Mouse (Mus musculus) left cerebral cortex, postnatal 10 days (tissue): ENCODE data around the gene Rorc. TPM values are rescaled to one million over a fixed set of nuclear protein-coding genes. Genes with fewer than 3 reads are reported as not detected.

Experiments used
- DNase-seq, 2 experiments: peaks; one replicate each; pipeline ENCODE4 v3.0.0; 2021 to 2022; ENCODE audit warnings: low spot score in 2 of 2, mixed read lengths in 1 of 2; ENCODE audit errors: extremely low spot score in 1 of 2
- intact Hi-C: fragments of 180-260 bp; cut with DNase I; formaldehyde crosslinking; loops from one replicate; pipeline ENCODE4 v1.15.1; 2025
- total RNA-seq, 2 experiments: library from RNA; stranded (reverse); gene quantifications; 2 replicates each; pipeline ENCODE4 v1.2.3; 2021

Gene Rorc
- total RNA-seq, 2 experiments from 2014 or later: 0.30 TPM; not detected in 1

DNA sequence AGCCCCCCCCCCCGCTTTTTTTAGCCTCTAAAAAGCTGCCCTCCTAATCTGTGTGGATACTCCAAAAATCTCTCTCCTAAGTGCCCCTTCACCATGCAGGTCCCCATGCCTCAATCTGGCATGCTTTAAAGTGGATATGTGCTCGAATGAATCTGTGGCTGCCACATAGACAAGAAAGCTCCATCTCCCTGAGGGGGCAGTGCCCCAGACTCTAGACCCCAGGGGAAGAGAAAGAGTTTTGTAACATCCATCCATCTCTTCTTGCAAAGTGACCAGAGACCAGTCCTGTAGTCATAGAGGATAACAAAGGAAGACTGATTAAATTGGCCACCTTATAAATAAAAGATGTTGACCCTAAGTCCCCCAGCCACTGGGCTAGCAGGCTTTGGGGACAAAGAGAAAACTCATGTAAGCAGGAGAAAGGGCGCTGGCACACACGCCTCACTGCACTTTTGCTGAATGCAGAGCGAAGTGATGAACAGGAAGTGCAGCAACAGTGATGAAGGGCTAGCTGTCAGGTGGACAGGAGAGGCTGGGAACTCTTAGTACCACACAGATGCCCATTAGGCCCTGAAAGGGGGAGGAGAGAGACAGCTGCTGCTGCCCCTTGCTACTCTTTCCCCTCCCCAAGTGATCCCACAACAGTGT is 27.2 kb downstream of the Rorc start:
- intact Hi-C loops: no loop called here
- no peak for DNase-seq

DNA sequence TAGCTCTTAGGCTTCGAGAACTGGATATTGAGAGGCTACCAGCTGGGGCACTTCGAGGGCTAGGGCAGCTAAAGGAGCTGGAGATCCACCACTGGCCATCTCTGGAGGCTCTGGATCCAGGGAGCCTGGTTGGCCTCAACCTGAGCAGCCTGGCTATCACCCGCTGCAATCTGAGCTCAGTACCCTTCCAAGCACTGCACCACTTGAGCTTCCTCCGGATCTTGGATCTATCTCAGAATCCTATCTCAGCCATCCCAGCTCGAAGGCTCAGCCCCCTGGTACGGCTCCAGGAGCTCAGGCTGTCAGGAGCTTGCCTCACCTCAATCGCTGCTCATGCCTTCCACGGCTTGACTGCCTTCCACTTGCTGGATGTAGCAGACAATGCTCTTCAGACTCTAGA is 29.9 kb downstream of the Rorc start:
- no peak for DNase-seq
- intact Hi-C loops: no loop called here

DNA sequence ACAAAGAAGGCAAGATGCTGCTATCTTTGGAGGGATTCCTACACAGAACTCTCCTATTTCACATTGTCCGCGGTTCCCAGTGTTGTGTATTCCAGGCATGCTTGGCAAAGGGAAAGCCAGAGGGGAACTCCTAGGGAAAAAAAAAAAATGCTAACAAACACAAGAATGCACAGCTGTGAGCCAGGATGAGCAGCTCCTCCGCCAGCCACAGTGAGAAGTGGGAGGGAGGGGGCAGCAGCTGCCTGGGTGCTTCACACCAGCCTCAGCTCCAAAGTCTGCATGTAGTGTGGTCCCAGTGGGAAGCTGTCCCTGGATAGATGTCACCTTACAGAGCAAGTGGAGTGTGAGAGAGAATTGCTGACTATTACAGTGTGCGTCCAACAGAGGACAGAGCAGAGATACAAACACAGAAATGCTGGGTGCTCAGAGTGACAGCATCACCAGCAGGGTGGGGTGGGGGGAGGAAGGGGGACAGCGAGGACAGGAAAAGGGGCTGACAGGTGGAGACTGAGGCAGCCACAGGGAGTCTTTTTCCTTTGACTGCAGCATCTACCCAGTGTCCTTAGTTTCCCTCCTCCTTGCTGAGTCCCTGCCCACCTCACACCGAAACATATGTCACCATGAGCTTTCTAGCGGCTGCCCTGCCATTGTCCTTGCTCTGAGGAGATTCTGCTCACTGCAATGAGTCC is 31.9 kb downstream of the Rorc start:
- peak in 1 of 2 experiments; percentile 27 for DNase-seq
- intact Hi-C loops: no loop called here

DNA sequence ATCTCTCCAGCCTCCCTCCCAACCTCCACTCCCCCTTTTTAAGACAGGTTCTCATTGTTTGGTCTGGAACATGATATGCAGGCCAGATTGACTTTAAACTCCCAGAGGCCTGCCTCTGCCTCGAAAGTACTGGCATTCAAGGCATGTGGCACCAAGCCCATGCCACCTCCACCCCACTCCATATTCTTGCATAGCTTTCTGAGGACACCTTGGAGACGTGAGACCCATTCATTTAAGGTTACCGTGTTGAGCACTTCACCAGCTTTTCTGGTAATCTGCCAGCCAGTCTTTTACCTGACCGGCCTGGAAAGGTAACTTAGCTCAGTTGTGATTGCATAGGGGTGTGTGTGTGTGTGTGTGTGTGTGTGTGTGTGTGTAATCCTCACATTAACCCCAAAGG is 33.0 kb downstream of the Rorc start:
- DNase-seq: no peak
- intact Hi-C loops: no loop called here

DNA sequence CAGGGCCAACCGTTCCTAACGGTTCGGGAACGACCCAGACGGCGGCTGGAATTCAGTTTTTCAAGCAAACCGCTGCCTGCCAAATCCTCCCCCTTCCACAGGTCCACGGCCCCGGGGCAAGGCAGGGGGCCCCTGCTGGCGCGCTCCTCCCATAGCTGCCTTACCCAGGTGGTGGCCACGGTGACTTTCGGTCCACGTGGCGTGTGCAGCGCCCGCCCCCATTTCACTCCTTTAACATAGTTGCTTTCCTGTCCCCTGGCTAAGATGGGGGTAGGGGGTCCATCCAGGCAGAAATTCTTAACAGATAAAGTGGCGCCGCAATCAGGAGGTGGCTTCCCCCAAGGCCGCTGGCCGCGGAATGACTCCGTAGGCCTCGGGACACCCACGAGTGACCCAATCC is 39.9 kb downstream of the Rorc start:
- peak in 1 of 2 experiments; percentile 54 for DNase-seq
- intact Hi-C loops: loop anchor here (5.0 kb wide), 1 partner anchor 40 kb away; the partner anchor contains the start of gene Rorc

DNA sequence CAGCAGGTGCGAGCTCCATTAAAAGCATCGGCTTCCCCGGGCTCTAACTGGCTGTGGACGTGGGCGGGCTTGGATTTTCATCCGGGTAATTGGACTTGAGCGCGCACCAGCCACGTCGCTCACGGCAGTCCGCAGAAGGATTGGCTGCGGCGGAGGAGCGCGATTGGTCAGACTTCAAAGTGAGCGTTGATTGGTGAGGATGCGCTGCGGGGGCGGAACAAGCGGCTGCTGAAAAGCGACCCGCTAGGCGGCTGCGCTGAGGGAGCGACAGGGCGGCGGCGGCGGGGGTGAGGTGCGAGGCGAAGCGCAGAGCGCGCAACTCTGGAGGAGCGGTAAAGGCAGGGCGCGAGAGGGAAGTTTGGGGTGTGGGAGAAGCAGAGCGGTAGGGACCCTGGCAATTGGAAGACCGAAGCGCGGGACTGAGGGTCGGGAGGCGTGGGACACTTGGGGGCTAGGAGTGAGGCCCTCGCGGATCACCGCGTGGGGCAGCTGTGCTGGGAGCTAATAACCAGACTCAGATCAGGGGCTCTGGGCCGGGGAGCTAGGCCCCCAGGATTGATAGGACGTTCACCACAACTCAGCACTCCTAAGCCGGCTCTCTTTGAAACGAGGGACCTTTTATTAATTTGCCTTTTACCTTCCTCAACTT is 40.6 kb downstream of the Rorc start, which contains the start of gene Tdrkh:
Tdrkh (plus strand) TSS at position 243 of the 649 bp plus-strand sequence.
- DNase-seq: peak; percentile 99
- intact Hi-C loops: loop anchor here (5.0 kb wide), 1 partner anchor 41 kb away; the partner anchor contains the start of gene Rorc

DNA sequence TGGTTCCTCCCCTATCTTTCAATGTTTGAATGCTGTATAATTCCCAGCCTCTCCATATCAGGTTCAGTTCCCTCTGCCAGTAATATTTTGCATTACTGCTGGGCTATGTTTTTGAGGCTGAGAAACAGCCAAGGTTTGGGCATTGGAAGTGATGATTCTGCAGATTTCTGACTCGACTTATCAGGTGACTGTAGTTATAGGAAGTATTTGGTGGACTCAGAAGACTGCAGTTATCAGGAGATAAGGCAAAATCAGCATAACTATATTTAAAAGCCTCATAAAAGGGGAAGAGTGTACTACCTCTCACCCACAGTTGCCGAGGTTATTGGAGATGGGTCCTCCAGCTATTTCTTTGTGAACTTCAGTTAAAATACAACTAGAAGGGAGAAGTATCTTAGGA is 58.4 kb downstream of the Rorc start:
- intact Hi-C loops: no loop called here
- no peak for DNase-seq

DNA sequence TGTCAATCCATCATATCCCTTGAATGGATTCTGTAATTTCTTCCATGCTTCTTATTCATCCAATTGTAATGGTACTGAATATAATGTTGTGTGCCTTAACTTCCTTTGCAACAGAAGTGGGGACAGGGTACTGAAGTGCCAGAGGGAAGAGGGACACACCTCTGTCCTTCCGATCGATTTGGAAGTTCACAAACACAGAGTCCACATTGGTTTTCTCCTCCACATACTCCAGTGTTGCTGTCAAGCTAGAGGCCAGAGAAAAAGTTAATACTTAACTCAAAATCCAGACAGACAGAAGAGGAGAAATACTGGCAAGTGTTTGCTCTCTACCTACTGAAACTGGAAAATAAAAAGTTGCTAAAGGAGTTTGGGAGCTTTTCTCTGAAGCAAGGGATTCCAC is 61.7 kb downstream of the Rorc start:
- intact Hi-C loops: no loop called here
- no peak for DNase-seq

DNA sequence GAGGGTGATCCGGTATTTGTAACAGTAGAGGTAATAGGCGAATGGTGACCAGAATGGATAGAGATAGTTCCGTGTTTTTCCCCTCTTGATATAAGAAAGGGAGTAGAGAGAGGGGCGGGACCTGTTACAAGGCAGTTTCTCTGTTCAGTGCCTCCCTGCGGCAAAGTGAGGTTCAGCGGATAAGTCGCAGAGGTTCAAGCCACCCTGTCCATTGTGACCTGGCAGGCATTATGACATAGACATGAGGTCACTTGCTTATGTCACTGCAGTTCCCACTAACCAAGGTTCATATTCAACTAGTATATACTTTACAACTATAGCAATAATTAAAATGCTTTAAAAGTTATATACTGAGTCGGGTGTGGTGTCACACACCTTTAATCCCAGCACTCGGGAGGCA is 63.8 kb downstream of the Rorc start:
- DNase-seq: no peak

DNA sequence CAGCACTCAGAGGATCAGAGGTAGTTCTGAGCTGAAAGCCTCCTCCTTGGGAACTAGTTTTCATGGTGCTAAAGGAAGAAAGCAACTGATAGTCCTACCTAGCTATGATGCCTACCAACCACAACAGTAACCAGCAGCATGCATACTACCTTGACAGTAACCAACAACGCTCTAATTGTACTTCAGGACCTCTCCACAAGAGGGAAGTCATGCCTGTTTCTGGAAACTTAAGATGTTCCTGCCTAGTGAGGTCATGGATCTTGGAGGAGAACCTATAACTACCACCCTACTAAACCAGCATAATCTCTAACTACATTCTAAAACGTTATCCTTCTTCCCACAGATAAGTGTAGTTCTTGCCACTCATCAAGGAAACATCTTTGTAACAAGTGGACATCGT is 68.6 kb downstream of the Rorc start:
- no peak for DNase-seq
- intact Hi-C loops: no loop called here

More for the DNA sequence above, 63.8 kb downstream of the Rorc start:
- intact Hi-C loops: no loop called here

DNA sequence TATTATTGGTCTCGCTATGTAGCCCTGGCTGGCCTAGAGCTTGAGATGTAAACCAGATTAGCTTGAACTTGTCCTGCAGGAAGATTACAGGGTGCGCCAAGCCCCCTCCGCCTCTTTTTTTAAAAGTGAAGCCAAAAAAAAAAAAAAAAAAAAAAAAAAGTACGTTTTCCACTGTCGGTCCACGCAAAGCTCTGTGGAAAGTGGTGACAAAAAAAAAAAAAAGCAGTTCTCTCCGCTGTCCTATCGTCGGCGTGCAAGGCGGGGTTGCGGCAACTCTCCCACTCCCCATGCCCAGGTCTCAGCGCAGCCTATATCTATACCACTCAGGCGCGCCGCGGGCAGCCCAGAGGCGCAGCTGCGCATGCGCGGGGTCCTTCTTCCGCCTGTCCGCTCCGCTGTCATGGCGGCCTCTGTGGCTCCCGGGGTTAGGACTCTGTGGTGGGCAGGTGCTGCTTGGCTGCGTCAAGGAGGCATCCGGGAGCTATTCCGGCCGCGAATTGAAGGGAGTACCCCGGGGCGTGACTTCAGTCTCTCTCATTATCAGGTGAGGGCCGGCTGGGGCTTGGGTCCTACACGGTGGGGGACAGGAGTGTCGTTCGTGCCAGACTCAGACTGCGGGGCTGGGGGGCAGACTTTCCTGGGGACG is 70.5 kb downstream of the Rorc start, which contains the start of gene Mrpl9:
Mrpl9 (plus strand) TSS at position 368 of the 646 bp plus-strand sequence.
- peak; percentile 90 to 96 for DNase-seq
- intact Hi-C loops: loop anchor here (2.0 kb wide), 1 partner anchor 76 kb away; no protein-coding TSS in a partner anchor

DNA sequence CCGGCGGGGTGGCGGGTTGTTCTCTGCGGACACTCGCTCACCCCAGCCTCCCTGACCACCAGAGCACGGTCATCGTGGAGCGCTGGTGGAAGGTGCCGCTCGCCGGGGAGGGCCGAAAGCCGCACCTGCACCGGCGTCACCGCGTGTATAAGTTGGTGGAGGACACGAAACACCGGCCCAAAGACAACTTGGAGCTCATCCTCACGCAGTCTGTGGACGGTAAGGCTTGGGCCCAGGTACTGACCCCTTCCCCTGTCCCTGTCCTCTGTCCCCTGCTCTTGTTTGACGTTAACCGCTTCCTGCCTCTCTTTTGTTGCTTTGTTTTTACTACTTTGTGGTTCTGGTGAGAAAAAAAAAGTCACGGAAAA is 71.0 kb downstream of the Rorc start, which contains the start of gene Oaz3:
Oaz3 (minus strand) TSS at position 319 of the 368 bp plus-strand sequence.
- intact Hi-C loops: loop anchor here (2.0 kb wide), 1 partner anchor 77 kb away; no protein-coding TSS in a partner anchor
- no peak for DNase-seq

Other genes starting within 250 kb of the Rorc start
- not detected for gene Gm10696, start 194.6 kb upstream of the Rorc start, total RNA-seq
- not detected for gene Gm5286, start 176.1 kb upstream of the Rorc start, total RNA-seq
- gene Gm4778, start 108.8 kb upstream of the Rorc start, total RNA-seq: under 1 TPM in 1 of 2 experiments, not detected in 1; 0.32 TPM
- 10 to 100 TPM; 26.5 to 29.2 TPM for gene Them4, start 62.7 kb upstream of the Rorc start, total RNA-seq
- not detected for gene Them5, start 30.7 kb upstream of the Rorc start, total RNA-seq
- gene C2cd4d, start 10.4 kb upstream of the Rorc start, total RNA-seq: under 1 TPM; 0.71 to 0.81 TPM
- under 1 TPM; 0.67 to 0.94 TPM for gene Lingo4, start 25.7 kb downstream of the Rorc start, total RNA-seq
- 10 to 100 TPM; 39.0 to 40.0 TPM for gene Tdrkh, start 40.5 kb downstream of the Rorc start, total RNA-seq
- gene Mrpl9, start 70.5 kb downstream of the Rorc start, total RNA-seq: 10 to 100 TPM; 39.8 to 41.2 TPM
- not detected for gene Oaz3, start 71.1 kb downstream of the Rorc start, total RNA-seq
- 100 to 1,000 TPM; 242 to 260 TPM for gene Celf3, start 105.5 kb downstream of the Rorc start, total RNA-seq
- gene Riiad1, start 107.5 kb downstream of the Rorc start, total RNA-seq: 1 to 10 TPM; 6.8 to 8.7 TPM
- 10 to 100 TPM; 86.0 to 90.2 TPM for gene Snx27, start 209.9 kb downstream of the Rorc start, total RNA-seq